Mouse (Mus musculus): ENCODE measurements at regions not wholly inside any gene's neighbourhood (a gene's known extent, or its start where the extent isn't known, plus 50 kb on each side); places are given as distances from the start of the nearest gene placed in this dataset.

DNA sequence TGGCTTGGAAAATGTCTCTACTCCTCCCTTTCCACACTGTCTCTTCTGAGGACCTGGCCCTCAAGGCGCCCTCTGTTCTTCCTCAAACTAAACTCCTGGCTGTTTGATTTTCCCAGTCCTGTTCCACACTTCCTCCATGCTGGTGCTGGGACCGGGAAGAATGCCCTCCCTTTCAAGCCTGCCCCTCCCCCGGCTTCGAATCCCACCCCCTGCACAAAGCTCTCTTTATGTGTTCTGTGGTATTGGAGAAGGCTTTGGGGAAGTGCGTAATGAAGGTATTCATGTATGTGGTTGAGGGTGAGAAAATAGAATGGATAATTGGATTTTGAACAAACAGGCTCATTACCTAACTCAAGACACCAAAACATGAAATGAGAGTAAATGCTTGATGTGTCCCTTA lies 277.4 kb downstream of the Nr2f2 start:
- TF ChIP-seq CTCF (IDR thresholded peaks at IDR 0.05; ENCODE audit: insufficient read depth, low read depth, low read length) (no peak), POLR2A (IDR thresholded peaks at IDR 0.05; ENCODE audit: insufficient read depth, low read depth, low read length) (no peak)
